Mouse (Mus musculus): ENCODE measurements around the gene Gm21972. TPM values are rescaled to one million over a fixed set of nuclear protein-coding genes. Genes with fewer than 3 reads are reported as not detected.

Gene Gm21972
- polyA plus RNA-seq, 1 experiment = 9.7 TPM

- H3K4me1 ChIP-seq (ENCODE audit: control insufficient read depth, insufficient read depth, low read length) = peaks cover 7% of the 10 kb centered on the region
- no peak overlapping the region for H3K4me3 ChIP-seq (replicated peaks; ENCODE audit: control insufficient read depth, low read depth, low read length)
- no peak overlapping the region for H3K27ac ChIP-seq (ENCODE audit: control insufficient read depth, insufficient read depth, low read depth, low read length, poor library complexity)
- 68% methylated on average over 1 of the region's 1 CpGs for WGBS
- TF ChIP-seq CTCF (IDR thresholded peaks at IDR 0.05; ENCODE audit: control insufficient read depth, insufficient read depth, low read length) (no peak), POLR2A (IDR thresholded peaks at IDR 0.05; ENCODE audit: borderline replicate concordance, control insufficient read depth, low read depth, low read length) (no peak)
Measured at GRCm38 (mm10) chr1:86211498-86211897, 78.1 kb downstream of the Gm21972 start.

Other genes with a start within 250 kb of the Gm21972 start
- gene Itm2c, start 239.4 kb upstream of the Gm21972 start, polyA plus RNA-seq (2011; ENCODE audit: insufficient read depth, insufficient read length, low replicate concordance, missing spikeins) = 10.8 and 17.6 TPM in 2 replicates
- gene 4933407L21Rik, start 205.2 kb upstream of the Gm21972 start, polyA plus RNA-seq (2011; ENCODE audit: insufficient read depth, insufficient read length, low replicate concordance, missing spikeins) = not detected in 2 replicates
- gene Gpr55, start 172.6 kb upstream of the Gm21972 start, polyA plus RNA-seq (2011; ENCODE audit: insufficient read depth, insufficient read length, low replicate concordance, missing spikeins) = 0.25 TPM in 1 of 2 replicates, not detected in the other
- gene Spata3, start 116.8 kb upstream of the Gm21972 start, polyA plus RNA-seq (2011; ENCODE audit: insufficient read depth, insufficient read length, low replicate concordance, missing spikeins) = not detected in 2 replicates
- gene 2810459M11Rik, start 87.8 kb upstream of the Gm21972 start, polyA plus RNA-seq (2011; ENCODE audit: insufficient read depth, insufficient read length, low replicate concordance, missing spikeins) = not detected in 2 replicates
- gene Psmd1, start 69.2 kb upstream of the Gm21972 start, polyA plus RNA-seq (2011; ENCODE audit: insufficient read depth, insufficient read length, low replicate concordance, missing spikeins) = 26.6 and 36.4 TPM in 2 replicates
- gene Htr2b, start 21.7 kb upstream of the Gm21972 start, polyA plus RNA-seq (2011; ENCODE audit: insufficient read depth, insufficient read length, low replicate concordance, missing spikeins) = not detected in 2 replicates
- gene Armc9, start 21.1 kb downstream of the Gm21972 start, polyA plus RNA-seq (2011; ENCODE audit: insufficient read depth, insufficient read length, low replicate concordance, missing spikeins) = 8.5 and 9.6 TPM in 2 replicates
- 0.63 and 2.4 TPM in 2 replicates for gene B3gnt7, start 169.2 kb downstream of the Gm21972 start, polyA plus RNA-seq (2011; ENCODE audit: insufficient read depth, insufficient read length, low replicate concordance, missing spikeins)
- 330 and 503 TPM in 2 replicates for gene Ncl, start 225.8 kb downstream of the Gm21972 start, polyA plus RNA-seq (2011; ENCODE audit: insufficient read depth, insufficient read length, low replicate concordance, missing spikeins)

Measured in bone marrow, adult 2 months (tissue).